Mouse (Mus musculus) activated CD4-positive, CD25-positive, alpha-beta regulatory T cell (primary cell): ENCODE data around the gene Mthfr. TPM values are rescaled to one million over a fixed set of nuclear protein-coding genes. Genes with fewer than 3 reads are reported as not detected.

Source experiments
- polyA plus RNA-seq, 2 experiments: library from polyadenylated mRNA; unstranded; fragments of 100-300 nt; shearing (Covaris generic); gene quantifications; one replicate each; pipeline ENCODE4 v1.2.1; 2017

Gene Mthfr
- polyA plus RNA-seq = 10 to 100 TPM in 1 of 2 experiments, 1 to 10 TPM in 1; 7.2 to 14.7 TPM

GRCm38 (mm10) chr4:148038600-148039253 is at the start of gene Mthfr, which contains the start of gene Clcn6:
Mthfr (plus strand) TSS chr4:148039077.
Clcn6 (minus strand) TSS chr4:148038821.

GRCm38 (mm10) chr4:148000202-148000772 is 38.6 kb upstream of the Mthfr start, which contains the start of gene Nppa:
Nppa (plus strand) TSS chr4:148000722.

GRCm38 (mm10) chr4:148087907-148088527 is 49.1 kb downstream of the Mthfr start, which contains the start of gene Agtrap:
Agtrap (minus strand) TSS chr4:148088031.

Other genes starting within 250 kb of the Mthfr start
- 10 to 100 TPM; 19.0 to 33.3 TPM for gene Zfp984, start 229.3 kb upstream of the Mthfr start, polyA plus RNA-seq
- 1 to 10 TPM; 3.5 to 7.6 TPM for gene Zfp933, start 190.7 kb upstream of the Mthfr start, polyA plus RNA-seq
- 10 to 100 TPM; 88.4 to 90.0 TPM for gene Miip, start 170.3 kb upstream of the Mthfr start, polyA plus RNA-seq
- gene Fv1, start 170.1 kb upstream of the Mthfr start, polyA plus RNA-seq = 1 to 10 TPM; 2.9 to 5.1 TPM
- 10 to 100 TPM; 31.2 to 37.0 TPM for gene Mfn2, start 134.4 kb upstream of the Mthfr start, polyA plus RNA-seq
- 1 to 10 TPM; 3.7 to 6.4 TPM for gene Plod1, start 102.3 kb upstream of the Mthfr start, polyA plus RNA-seq
- 100 to 1,000 TPM in 1 of 2 experiments, 10 to 100 TPM in 1; 87.3 to 120 TPM for gene 2510039O18Rik, start 98.2 kb upstream of the Mthfr start, polyA plus RNA-seq
- gene Nppb, start 53.3 kb upstream of the Mthfr start, polyA plus RNA-seq = not detected
- not detected for gene Nppa, start 38.4 kb upstream of the Mthfr start, polyA plus RNA-seq
- gene Clcn6, start 256 bp upstream of the Mthfr start, polyA plus RNA-seq = 1 to 10 TPM; 3.8 to 4.6 TPM
- gene Agtrap, start 49.0 kb downstream of the Mthfr start, polyA plus RNA-seq = 10 to 100 TPM; 15.2 to 22.8 TPM
- 10 to 100 TPM; 54.0 to 59.1 TPM for gene Mad2l2, start 91.3 kb downstream of the Mthfr start, polyA plus RNA-seq
- under 1 TPM in 1 of 2 experiments, not detected in 1; 0.04 TPM for gene Draxin, start 91.6 kb downstream of the Mthfr start, polyA plus RNA-seq
- 10 to 100 TPM; 44.0 to 67.0 TPM for gene Fbxo6, start 113.1 kb downstream of the Mthfr start, polyA plus RNA-seq
- 1 to 10 TPM; 6.1 to 9.0 TPM for gene Fbxo44, start 121.4 kb downstream of the Mthfr start, polyA plus RNA-seq
- not detected for gene Fbxo2, start 121.5 kb downstream of the Mthfr start, polyA plus RNA-seq
- gene Disp3, start 248.9 kb downstream of the Mthfr start, polyA plus RNA-seq = not detected